Mouse (Mus musculus) gastrocnemius, postnatal 4 days (tissue): ENCODE results near the gene Grin2a. TPM values are rescaled to one million over a fixed set of nuclear protein-coding genes. Genes with fewer than 3 reads are reported as not detected.

Experiments
- total RNA-seq, 2 experiments: library from RNA; stranded (reverse); gene quantifications; 2 replicates each; pipeline ENCODE4 v1.2.3; 2021

Grin2a gene
- total RNA-seq, 2 experiments from 2014 or later: 0.37 to 0.54 TPM

Other genes starting within 250 kb of the Grin2a start
- under 1 TPM in 1 of 2 experiments, not detected in 1; 0.57 TPM for gene Rpl39l, start 174.7 kb upstream of the Grin2a start, total RNA-seq
- gene Atf7ip2, start 197.2 kb upstream of the Grin2a start, total RNA-seq: under 1 TPM in 1 of 2 experiments, not detected in 1; 0.23 TPM